Mouse (Mus musculus): ENCODE data around the gene Agbl1.

Gene Agbl1

DNA sequence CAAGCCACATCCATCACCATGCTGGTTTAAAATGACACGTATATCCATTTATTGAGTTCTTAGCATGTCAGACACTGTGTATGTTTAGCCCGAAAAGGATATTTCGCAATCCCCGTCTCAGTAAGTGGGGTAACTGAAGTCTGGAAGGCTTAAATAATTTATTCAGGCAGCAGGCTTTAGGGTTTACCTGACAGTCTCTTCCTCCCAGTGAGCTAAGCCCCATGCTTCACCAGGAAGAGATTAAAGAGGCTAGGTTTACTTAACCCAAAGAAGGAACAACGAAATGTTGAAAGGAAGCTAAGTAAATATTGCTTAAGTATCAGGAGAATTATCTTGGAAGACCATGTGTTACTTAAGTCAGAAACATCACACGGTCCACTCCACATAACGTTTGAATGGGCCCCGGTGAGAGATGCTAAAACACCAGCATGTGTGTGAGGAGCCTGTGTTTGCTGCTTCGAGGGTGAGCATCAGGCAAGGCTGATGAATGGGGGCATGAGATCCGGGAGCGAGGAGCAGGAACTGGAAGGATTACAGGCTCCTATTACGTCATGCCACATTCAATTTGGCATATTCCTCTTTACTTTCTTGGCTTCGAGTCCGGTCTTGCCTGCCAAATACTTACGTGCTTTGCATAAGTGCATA, 162.7 kb downstream of the Agbl1 start:
- no peak for DNase-seq (ENCODE audit: low spot score)

DNA sequence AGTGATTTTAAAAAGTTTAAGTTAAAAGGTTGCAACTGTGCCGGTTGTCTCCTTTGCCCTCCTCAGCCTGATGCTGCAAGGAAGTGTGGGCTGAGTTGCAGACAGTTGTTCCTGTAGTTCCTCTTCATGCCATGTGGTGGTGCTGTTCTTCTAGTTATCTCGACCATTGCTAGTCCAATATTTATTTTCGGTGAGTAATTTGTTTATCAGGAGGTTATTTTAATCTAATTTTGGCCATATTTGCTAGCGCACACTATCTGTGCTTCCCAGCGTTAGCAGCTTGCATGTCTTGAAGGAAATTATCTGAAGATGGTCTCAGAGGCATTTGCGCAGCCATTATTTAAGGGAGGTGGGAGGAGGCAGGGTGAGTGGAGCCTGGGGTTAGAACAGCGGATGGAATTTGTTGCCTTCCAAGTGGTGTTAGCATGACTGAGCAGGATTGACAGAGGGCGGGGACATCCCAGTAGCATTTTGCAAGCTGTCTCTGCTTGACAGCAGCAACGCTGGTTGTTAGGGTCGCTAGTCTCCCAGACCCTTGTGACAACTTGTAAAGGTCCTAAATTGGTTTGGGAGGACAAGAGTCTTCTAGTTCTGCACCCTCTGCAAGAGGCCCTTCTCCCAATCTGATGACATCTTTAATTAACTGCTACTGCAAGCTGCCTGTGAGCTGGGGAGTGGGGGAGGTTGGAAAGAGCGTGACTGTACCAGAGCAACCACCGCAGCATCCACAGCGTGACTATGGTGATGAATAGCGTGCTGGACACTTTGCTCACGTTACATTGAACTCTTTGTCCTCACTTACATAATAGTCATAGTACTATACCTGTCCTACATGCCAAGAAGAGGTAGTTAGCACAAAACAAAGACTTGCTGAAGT, 163.5 kb downstream of the Agbl1 start:
- DNase-seq (ENCODE audit: low spot score): peak; percentile 15

DNA sequence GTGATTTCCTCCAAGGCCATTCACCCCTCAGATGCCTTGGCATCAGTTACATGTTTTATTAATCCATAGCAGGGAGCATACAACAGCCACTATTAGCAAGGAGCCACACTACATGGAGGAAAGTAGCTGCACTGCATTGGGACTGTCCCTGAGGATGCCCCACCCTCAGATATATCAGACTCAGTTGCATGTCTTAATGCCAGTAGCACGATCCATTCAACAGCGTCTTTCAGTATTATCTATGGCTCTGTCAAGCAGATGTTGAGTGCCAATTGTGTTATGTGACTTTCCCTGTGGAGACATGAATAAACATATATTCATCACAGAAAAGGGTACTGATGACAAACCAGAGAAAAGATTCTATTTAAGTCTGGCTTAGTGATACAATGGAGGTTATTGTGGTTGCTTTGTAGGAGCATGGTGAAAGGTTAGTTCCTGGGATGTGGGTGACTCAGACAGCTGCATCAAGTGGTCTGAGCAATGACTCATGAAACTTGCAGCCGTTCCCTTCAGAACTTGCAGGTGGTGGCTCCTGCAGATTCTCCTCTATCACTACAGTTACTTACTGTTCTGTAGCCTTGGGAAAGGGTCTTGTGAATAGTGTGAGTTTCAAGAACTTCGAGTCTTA, 178.4 kb downstream of the Agbl1 start:
- DNase-seq (ENCODE audit: low spot score): no peak

DNA sequence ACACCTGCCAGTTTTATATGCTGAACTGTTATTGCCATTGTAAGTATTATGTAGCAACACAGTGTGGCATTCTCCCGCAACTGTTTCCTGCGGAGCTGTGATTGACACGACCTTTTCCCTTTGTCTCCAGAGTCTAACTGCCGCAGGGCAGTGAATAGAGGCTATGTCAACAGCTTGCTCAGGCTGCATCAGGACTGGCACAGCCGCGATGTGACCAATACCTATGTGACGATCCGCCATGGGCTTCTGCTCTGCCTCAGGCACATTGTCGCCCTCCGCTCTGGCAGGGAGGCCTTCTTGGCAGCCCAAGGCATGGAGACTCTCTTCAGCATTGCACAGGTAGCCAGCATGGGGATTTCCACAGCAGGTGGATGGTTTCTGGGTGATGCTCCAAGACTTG, 179.3 kb downstream of the Agbl1 start:
- DNase-seq (ENCODE audit: low spot score): no peak

DNA sequence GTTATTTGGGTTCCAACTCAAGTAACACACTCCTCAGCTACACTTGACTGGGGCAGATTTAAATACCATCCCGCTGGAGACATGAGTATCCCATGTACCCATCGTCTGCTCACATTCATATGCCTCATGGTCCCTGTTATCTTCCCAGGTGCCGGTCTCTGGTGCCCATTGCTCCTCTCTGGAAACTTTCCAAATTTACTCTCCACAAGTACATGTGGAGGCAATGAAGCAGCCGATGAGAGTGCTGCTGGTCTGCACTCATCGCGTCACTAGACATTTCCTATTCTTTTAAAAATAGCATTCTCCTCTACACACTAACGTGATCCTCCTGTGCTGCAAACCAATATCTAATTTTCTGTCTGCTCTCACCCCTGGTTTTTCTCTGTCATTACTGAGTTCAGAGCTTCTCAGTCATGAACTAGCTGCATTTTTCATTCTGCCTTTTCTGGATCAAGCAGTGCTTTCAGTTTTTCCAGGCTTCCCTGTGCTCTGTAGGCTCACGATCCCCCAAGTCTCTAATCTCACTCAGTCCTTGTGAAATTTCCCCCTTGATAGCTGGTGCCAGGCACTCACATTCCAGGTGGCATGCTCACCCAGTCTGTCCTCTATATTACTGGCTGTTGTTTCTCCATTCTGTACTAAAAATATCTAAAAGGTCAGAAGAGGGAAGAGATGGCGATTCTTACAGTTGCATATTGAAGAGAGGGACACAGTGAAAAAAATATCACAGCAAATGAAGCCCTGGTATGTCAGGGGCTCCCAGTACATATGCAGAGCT, 180.9 kb downstream of the Agbl1 start:
- no peak for DNase-seq (ENCODE audit: low spot score)

DNA sequence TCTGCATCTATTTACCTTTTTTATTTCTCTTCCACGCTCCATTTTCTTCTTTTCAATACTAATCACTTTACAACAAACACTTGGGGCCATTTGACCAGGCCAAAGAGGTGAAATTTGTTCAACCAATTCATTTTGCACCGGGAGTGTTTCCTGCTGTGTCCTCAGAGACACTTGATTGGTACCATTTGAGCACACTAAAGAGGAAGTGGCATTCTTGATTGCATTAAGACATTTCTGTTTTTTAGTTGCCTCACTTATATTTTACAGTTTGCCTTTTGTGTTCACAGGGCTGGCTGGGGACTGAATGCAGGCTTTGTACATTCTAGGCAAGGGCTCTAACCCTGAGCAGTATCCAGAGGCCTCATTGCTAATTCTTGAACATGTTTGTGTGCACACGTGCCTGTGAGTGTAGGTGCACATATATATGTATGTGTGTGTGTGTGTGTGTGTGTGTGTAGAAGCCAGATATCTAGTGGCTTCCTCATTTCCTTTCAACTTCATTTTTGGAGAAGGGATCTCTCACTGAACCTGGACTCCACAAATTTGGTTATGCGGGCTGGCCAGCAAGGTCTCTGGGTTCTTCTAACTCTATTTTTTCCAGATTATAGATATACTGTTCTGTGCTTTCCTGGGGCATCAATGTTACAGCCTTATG, 182.4 kb downstream of the Agbl1 start:
- no peak for DNase-seq (ENCODE audit: low spot score)

DNA sequence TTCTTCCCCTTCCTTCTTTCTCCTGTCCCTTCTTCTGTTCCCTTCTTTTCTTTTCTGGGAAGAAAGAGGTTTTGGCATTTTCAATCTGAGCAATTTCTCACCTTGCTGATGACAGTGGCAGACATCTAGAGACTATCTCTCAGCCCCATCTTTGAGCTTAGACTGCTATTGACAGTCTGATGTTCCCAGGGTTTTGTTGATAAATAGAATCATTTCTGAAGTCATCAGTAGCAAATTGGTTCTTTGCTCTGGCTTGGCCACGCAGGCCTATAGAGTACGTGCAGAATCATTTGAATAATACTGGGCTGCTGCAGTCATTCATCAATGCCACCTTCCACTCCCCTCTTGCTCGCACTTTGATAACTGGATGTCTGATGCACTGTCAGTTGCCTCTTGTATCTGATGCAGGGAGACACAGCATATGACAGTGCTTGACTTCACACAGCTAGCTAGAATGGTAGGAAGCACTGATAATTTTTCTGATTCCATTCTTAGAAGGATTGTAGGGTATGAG, 186.5 kb downstream of the Agbl1 start:
- no peak for DNase-seq (ENCODE audit: low spot score)

DNA sequence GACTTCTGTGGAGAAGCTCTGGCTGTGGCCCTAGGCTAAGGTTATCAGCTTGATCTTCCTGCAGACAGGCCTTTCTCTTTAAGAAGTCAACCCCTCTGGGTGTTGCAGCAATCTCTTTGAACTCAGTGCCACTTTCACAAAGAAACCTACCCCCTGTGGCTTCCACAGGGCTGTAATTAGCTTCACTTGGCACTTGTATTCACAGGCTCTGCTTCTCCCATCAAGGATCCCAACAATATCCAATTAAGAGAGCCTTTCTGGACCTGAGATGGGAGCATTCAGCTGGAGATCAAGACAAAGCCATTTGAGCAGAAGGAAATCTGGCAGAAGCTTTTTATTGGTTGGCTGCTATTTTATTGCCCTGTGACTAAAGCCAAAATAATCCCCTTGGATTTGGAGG, 208.9 kb downstream of the Agbl1 start:
- no peak for DNase-seq (ENCODE audit: low spot score)

DNA sequence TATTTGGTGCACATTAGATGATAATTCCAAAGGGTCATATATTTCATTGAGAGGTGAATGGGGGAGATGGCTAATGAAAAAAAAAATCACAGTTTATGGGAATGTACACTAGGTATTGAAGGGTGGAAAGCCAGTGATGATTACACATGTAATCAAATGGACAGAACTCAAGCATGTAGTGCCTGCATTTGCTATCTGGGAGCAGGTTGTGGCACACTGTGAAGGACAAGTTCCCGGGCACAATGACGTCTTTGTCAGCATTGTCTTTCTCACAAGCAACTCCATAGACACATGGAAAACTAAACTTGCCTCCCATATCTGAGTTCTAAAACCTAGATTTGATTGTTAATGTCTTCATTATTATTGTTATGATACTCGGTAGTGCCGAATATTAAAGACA, 209.3 kb downstream of the Agbl1 start:
- DNase-seq (ENCODE audit: low spot score): no peak

DNA sequence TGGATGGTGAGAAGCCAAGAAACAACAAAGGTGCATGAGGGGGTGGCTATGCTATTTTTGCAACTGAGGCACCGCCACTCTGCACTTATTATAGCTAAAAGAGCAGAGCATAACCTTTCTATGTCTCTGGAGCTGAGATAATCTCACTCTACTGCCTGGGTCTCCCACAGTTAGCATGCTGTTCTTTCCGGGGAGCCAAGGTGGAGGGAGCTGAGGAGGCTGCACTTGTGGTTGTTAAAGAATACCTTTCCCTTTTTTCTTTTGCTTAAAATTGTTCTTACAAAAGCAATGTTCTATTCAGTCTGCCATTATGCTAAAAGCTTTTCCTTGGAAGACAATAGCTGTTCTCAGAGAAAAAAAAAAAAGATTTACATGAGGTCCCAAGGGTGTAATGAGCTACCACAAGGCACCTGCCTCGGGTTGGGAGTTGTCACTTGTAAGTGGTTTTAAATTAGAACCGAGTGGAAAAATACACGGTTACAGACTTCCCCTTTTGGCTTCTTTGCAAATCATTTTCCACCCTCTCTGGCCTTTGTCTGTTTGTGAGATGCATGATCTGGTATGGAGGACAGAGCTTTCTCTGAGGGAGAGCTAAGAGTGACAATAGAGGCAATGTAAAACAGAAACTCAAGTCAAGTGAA, 232.8 kb downstream of the Agbl1 start:
- DNase-seq (ENCODE audit: low spot score): no peak

DNA sequence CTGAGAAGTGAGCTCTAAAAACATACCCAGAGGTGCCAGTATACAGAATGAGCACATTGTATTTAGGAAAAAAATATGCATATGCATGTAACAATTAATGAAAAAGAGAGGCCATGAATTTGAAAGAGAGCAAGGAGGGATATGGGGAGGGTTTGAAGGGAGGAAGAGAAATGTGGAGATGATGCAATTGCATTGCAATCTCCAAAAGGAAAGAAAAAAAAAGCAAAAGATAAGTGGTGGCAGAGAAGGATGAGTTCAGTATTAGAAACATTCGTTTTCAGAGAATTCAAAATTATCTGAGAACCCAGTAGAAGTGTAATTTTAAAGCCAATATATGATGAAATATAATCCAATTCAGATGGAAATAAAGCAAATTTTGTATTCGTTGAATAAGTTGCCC, 236.7 kb downstream of the Agbl1 start:
- no peak for DNase-seq (ENCODE audit: low spot score)

DNA sequence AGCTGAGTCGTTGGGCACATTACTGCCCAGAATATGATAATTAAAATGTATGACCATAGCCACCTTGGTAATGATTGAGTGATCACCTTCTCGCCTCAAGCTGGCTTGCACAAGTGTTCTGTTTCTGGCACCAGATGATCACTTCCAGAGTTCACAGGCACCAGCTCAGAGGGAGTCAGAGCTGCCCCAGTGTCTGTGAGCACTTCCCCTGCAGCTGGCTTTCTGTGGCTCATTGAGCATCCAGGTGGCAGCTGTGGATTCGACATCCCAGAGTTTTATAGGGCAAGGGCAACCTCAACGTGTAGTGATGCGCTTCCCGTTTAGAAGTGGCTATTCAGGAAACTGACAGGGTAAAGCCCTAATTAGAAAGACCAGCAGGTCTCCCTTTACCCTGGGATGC, 244.5 kb downstream of the Agbl1 start:
- no peak for DNase-seq (ENCODE audit: low spot score)

DNA sequence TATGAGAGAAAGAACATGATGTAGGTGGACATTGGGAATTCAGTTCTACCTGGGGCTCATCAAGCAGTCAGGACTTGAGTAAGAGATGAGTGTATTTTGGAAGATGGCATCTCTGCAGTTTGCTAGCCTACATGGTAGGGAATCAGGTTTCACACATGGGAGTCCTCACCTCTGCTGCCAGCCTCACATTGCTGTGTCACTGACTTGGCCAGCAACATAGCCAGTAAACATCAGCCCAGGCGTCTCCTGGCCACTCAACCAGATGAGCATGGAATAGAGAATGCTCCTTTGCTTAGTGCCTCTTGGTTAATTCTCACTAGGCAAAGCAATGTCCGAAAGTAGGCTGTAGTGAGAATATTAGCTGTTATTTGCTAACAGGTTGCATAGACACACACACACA, 255.9 kb downstream of the Agbl1 start:
- DNase-seq (ENCODE audit: low spot score): no peak

DNA sequence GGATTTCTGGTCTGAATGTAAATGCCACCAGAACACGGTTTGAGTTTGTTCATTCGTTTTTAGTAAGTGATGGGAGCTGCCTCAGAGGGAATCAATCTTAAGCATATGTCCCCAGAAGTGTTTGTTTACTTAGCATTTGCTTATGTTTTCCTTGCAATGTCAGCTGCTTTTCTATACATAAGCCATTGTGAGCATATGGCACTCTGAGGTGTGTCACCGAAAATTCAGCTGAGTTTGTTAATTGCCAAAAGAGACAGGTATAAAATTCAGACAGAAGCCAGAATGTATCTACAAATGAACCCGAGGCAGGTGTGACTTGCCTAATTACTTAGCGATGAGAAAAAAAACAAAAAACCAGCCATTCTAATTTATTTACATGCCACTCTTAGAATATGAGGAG, 257.8 kb downstream of the Agbl1 start:
- DNase-seq (ENCODE audit: low spot score): no peak

DNA sequence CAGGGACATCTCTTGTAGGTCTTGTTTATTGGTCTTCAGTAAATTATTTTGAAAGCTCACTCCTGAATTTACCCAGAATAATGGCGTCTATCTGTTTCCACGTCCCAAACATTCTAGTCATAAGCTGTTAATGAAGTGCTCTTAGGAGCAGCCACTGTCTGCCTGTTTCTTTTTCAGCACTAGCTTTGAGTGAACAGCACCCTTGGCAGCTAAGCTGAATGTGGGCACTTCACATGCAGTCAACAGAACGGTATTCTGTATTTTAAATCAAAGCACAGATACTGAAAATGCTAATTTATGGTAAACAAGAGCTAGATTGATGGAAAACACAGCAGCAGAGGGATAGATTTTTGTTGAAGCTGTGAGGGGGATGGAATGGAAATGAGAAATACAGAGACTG, 294.6 kb downstream of the Agbl1 start:
- no peak for DNase-seq (ENCODE audit: low spot score)

DNA sequence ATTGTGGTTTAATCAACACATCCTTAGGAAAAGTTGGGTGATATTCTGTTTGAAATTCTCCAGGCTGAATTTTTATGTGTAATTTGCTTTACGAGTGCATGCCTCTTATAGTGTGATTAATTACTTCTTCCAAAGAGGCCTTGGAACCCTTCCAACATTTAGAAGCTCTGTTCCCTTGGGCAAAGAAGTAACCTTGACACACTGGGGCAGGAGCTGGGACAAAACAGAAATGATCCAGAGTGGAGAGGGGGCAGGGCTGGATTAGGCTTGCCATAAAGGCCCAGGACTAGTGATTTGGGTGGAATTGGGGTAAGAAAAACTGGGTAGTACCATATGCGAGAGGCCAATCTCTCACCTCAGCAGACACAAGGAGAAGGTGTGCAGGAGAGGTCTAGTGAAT, 316.8 kb downstream of the Agbl1 start:
- DNase-seq (ENCODE audit: low spot score): no peak

DNA sequence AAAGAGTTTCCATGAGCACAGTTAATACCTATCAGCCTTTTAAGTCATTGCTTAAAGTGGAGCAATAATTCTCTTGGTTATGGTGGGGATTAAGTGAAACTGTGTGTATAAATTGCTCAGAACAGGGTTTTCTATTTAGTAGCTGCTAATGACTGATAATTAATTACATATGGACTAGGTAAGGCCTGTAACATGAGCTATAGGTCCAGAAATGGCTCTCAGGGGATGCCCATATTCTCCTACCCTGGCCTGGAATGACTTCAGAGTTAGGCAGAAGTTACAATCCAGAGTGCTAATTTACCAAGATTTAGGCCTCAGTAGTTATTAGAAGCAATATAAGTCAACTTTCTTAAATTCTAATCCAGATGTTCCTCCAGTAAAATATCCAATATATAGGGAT, 317.6 kb downstream of the Agbl1 start:
- DNase-seq (ENCODE audit: low spot score): no peak

DNA sequence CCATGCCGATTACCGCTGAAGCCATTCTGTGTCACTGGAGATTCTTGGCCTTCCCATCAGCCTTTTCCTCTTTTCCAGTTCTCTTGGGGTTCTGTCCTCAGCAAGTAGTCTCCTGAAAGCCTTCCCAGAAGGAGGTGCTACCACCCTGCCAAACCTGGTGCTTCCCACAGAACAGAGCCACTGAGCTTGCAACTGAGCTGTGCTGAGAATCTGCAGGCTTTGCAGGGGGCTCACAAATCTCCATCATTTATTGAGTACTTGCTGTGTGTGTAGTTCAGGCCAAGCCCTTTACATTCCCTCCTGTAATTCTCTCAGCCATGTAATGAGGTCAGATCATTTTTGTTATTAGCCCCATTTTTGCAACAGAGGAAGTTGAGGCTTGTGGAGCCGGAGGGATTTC, 322.2 kb downstream of the Agbl1 start:
- DNase-seq (ENCODE audit: low spot score): no peak

DNA sequence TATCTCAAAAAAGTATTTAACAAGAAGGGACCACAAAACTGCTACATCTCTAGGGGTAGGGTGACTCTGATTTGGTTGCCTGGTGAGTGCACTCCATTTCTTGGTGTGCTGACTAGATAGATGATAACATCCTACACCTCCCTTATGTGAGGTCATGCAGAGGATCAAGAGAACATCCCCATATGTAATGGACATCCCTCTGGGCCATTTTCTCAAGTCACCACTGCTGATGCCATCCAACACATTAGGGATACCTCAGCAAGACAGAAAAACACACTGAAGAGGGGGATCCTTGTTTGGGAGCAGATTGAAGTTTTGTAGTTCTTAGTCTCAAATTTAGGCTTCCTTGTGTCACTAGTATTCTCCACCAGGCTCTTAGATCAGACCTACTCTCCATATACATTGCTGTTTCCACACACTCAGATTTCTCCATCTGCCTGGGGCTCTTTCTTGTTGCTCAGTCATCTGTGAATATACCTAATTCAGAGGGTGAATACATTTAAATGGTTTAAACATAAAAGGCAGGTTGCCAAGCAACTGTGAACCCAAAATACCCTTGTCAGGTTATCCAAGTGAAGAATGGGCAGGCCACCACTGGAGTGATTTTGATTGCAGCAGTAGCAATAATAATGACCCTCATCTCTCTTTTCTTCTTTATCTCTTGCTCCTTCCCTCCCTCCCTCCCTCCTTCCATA, 331.0 kb downstream of the Agbl1 start:
- no peak for DNase-seq (ENCODE audit: low spot score)

DNA sequence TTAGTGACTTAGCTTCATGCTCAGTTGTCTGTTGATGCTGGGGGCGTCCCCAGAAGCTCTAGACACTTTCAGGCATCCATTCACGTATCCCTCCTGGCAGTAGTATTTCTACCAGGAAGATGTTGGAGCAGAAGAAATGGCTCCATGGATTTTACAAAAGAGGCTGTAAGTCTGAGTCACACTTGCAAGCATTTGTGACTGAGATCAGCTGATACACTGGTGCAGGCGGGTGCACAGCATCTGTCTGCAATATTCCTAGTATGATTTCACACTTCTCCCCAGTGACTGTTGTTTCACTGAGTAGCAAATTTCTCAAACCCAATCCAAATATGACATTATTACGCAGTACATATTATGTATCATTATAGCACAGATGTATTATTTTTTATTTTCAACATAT, 332.8 kb downstream of the Agbl1 start:
- DNase-seq (ENCODE audit: low spot score): no peak
